29 mouse cellular contexts compared by ENCODE assay signal in genomic region chr5:121469566-121469965, GRCm38 (mm10). TPM values are rescaled to one million over a fixed set of nuclear protein-coding genes. Genes with fewer than 3 reads are reported as not detected.
DNase-seq lines count a peak whose midpoint lies in the region; ATAC-seq lines count a peak whose summit lies in the region.
"Had no signal": no experiment of that assay in that cellular context is flagged by ENCODE, and none has a peak within 500 bp of the region (broad histone marks: within the 10 kb centered on the region; RNA-seq: fewer than 3 reads in every experiment).

No protein-coding gene starts in this region.

- peak overlapping the region; percentile 58; the same call in 1 of the 2 replicates for H3K27ac ChIP-seq in liver, embryonic 13.5 days
- no peak overlapping the region for H3K27ac ChIP-seq in liver, embryonic 11.5 days (ENCODE audit: low read depth, low read length)
- no peak overlapping the region; the same call in 1 of the 2 replicates for H3K27ac ChIP-seq in heart, embryonic 11.5 days (ENCODE audit: low read depth, low read length)
- H3K27ac ChIP-seq: forebrain, embryonic 13.5 days; heart, embryonic 10.5 days; limb, embryonic 15.5 days had no signal

- H3K4me2 ChIP-seq in liver, embryonic 13.5 days: no peak overlapping the region
- no peak overlapping the region for H3K4me2 ChIP-seq in liver, embryonic 11.5 days
- no peak overlapping the region for H3K4me2 ChIP-seq in heart, embryonic 11.5 days
- H3K4me2 ChIP-seq: forebrain, embryonic 13.5 days; limb, embryonic 15.5 days had no signal

- no peak for ATAC-seq in liver, embryonic 13.5 days (ENCODE audit: low read depth)
- no peak for ATAC-seq in liver, embryonic 11.5 days (replicated peaks; ENCODE audit: low FRiP score)
- ATAC-seq in megakaryocyte, adult 5-6 weeks (ENCODE audit: poor library complexity, severe bottlenecking): no peak
- no peak for ATAC-seq in heart, embryonic 11.5 days (replicated peaks; ENCODE audit: insufficient number of reproducible peaks, low FRiP score, low TSS enrichment)
- ATAC-seq in activated CD4-positive, CD25-positive, alpha-beta regulatory T cell, adult 4 months: no peak
- ATAC-seq: CD4-positive, CD25-positive, alpha-beta regulatory T cell, adult 4 months; forebrain, embryonic 13.5 days; hindbrain, embryonic 16.5 days; Patski had no signal

- 39% methylated on average over 3 of the region's 3 CpGs for WGBS in liver, embryonic 13.5 days (ENCODE audit: insufficient replicate concordance)
- 30% methylated on average over 3 of the region's 3 CpGs for WGBS in liver, embryonic 11.5 days
- 19% methylated on average over 3 of the region's 3 CpGs for WGBS in heart, embryonic 11.5 days (ENCODE audit: insufficient replicate concordance)

- no peaks in the 10 kb centered on the region for H3K36me3 ChIP-seq in liver, embryonic 13.5 days
- no peaks in the 10 kb centered on the region for H3K36me3 ChIP-seq in liver, embryonic 11.5 days (ENCODE audit: control insufficient read depth, insufficient read depth, low read length)
- no peaks in the 10 kb centered on the region for H3K36me3 ChIP-seq in megakaryocyte, embryonic 14.5 days (replicated peaks; ENCODE audit: low read length)
- H3K36me3 ChIP-seq in heart, embryonic 11.5 days (ENCODE audit: control insufficient read depth, insufficient read depth, low read length): no peaks in the 10 kb centered on the region
- H3K36me3 ChIP-seq: heart, embryonic 10.5 days; limb, embryonic 15.5 days had no signal

- peaks cover 45% of the 10 kb centered on the region for H3K4me1 ChIP-seq in liver, embryonic 13.5 days (replicated peaks)
- H3K4me1 ChIP-seq in liver, embryonic 11.5 days (replicated peaks; ENCODE audit: control insufficient read depth, insufficient read depth, low read length): peaks cover 6% of the 10 kb centered on the region; the same call in 1 of the 2 replicates
- peaks cover 31% of the 10 kb centered on the region for H3K4me1 ChIP-seq in megakaryocyte, embryonic 14.5 days
- H3K4me1 ChIP-seq in heart, embryonic 11.5 days (ENCODE audit: control insufficient read depth, insufficient read depth, low read length): no peaks in the 10 kb centered on the region
- H3K4me1 ChIP-seq: forebrain, embryonic 13.5 days; limb, embryonic 15.5 days had no signal

- H3K4me3 ChIP-seq in liver, embryonic 13.5 days (replicated peaks): no peak overlapping the region
- no peak overlapping the region for H3K4me3 ChIP-seq in liver, embryonic 11.5 days (ENCODE audit: low read depth, low read length)
- peak overlapping the region; percentile 40 for H3K4me3 ChIP-seq in megakaryocyte, embryonic 14.5 days (replicated peaks)
- no peak overlapping the region for H3K4me3 ChIP-seq in heart, embryonic 11.5 days (ENCODE audit: low read depth, low read length)
- H3K4me3 ChIP-seq: forebrain, embryonic 13.5 days; heart, embryonic 10.5 days; limb, embryonic 15.5 days had no signal

- H3K27me3 ChIP-seq in liver, embryonic 13.5 days: no peaks in the 10 kb centered on the region
- H3K27me3 ChIP-seq in liver, embryonic 11.5 days (replicated peaks; ENCODE audit: control insufficient read depth, insufficient read depth, low read length): no peaks in the 10 kb centered on the region
- peaks cover 2% of the 10 kb centered on the region for H3K27me3 ChIP-seq in megakaryocyte, embryonic 14.5 days (replicated peaks)
- H3K27me3 ChIP-seq in heart, embryonic 11.5 days (ENCODE audit: control insufficient read depth, insufficient read depth, low read length): no peaks in the 10 kb centered on the region
- H3K27me3 ChIP-seq: forebrain, embryonic 13.5 days; limb, embryonic 15.5 days; Patski had no signal

- no peak for DNase-seq in liver, embryonic 13.5 days
- no peak for DNase-seq in liver, embryonic 11.5 days (ENCODE audit: low spot score)
- DNase-seq in lung, postnatal 25 days (ENCODE audit: low spot score): peak; percentile 33
- DNase-seq in gastrocnemius, adult 8-10 months (ENCODE audit: low spot score in 2 of 2): no peak
- DNase-seq: adrenal gland, postnatal 14 days; cerebellum, adult 8-10 months; cerebellum, postnatal 36 days; kidney, adult 18-20 months; kidney, postnatal 10 days; left cerebral cortex, postnatal 4 days; midbrain, embryonic 14.5 days; thymus, postnatal 25 days had no signal

- H3K9ac ChIP-seq in liver, embryonic 13.5 days: no peak overlapping the region
- H3K9ac ChIP-seq in liver, embryonic 11.5 days (ENCODE audit: low read depth, low read length): no peak overlapping the region
- no peak overlapping the region for H3K9ac ChIP-seq in heart, embryonic 11.5 days (ENCODE audit: low read depth, low read length)
- H3K9ac ChIP-seq: forebrain, embryonic 13.5 days; limb, embryonic 15.5 days had no signal

- H3K9me3 ChIP-seq in liver, embryonic 13.5 days (replicated peaks): no peaks in the 10 kb centered on the region
- no peaks in the 10 kb centered on the region for H3K9me3 ChIP-seq in liver, embryonic 11.5 days (ENCODE audit: control insufficient read depth, low read length)
- H3K9me3 ChIP-seq in megakaryocyte, embryonic 14.5 days: no peaks in the 10 kb centered on the region
- no peaks in the 10 kb centered on the region for H3K9me3 ChIP-seq in heart, embryonic 11.5 days (replicated peaks; ENCODE audit: control insufficient read depth, low read length)
- H3K9me3 ChIP-seq: forebrain, embryonic 13.5 days; heart, embryonic 10.5 days; limb, embryonic 15.5 days had no signal

RNA-seq across cellular contexts. Expression of gene Erp29, which starts 17.3 kb away (rescaled TPM):
- polyA plus RNA-seq in liver, embryonic 13.5 days (2015; fragmentation: Nextera tagmentation; extraction: Ambion mirVana): 99.8 and 102 TPM in 2 replicates
- polyA plus RNA-seq in liver, embryonic 11.5 days (2014; fragmentation: Nextera tagmentation; extraction: Ambion mirVana): 168 and 175 TPM in 2 replicates
- polyA plus RNA-seq in megakaryocyte, embryonic 14.5 days (2012; ENCODE audit: insufficient read depth, low replicate concordance): 132 and 257 TPM in 2 replicates
- 266 and 273 TPM in 2 replicates for total RNA-seq in megakaryocyte, adult 5-6 weeks (2015)
- total RNA-seq in megakaryocyte, adult 5-6 weeks (2017): 936 and 1,238 TPM in 2 replicates
- polyA plus RNA-seq in heart, embryonic 11.5 days (2014; fragmentation: Nextera tagmentation; extraction: Ambion mirVana): 137 and 153 TPM in 2 replicates
- total RNA-seq in gastrocnemius, adult 8-10 months (2022): 10 to 100 TPM; 30.5 to 34.9 (median 31.1) TPM
- 10 to 100 TPM; 58.4 to 80.5 TPM for polyA plus RNA-seq in activated CD4-positive, CD25-positive, alpha-beta regulatory T cell, adult 4 months (2017; shearing (Covaris generic))

RNA-seq across cellular contexts. Expression of gene Tmem116, which starts 17.9 kb away (rescaled TPM):
- polyA plus RNA-seq in liver, embryonic 13.5 days (2015; fragmentation: Nextera tagmentation; extraction: Ambion mirVana): 0.83 and 1.3 TPM in 2 replicates
- polyA plus RNA-seq in liver, embryonic 11.5 days (2014; fragmentation: Nextera tagmentation; extraction: Ambion mirVana): 1.1 and 2.6 TPM in 2 replicates
- polyA plus RNA-seq in megakaryocyte, embryonic 14.5 days (2012; ENCODE audit: insufficient read depth, low replicate concordance): 0.93 TPM in 1 of 2 replicates, not detected in the other
- total RNA-seq in megakaryocyte, adult 5-6 weeks (2015): not detected in 2 replicates
- total RNA-seq in megakaryocyte, adult 5-6 weeks (2017): not detected in 2 replicates
- 3.5 and 4.0 TPM in 2 replicates for polyA plus RNA-seq in heart, embryonic 11.5 days (2014; fragmentation: Nextera tagmentation; extraction: Ambion mirVana)
- total RNA-seq in gastrocnemius, adult 8-10 months (2022): 1 to 10 TPM; 6.3 to 9.3 (median 8.5) TPM
- polyA plus RNA-seq in activated CD4-positive, CD25-positive, alpha-beta regulatory T cell, adult 4 months (2017; shearing (Covaris generic)): 1 to 10 TPM in 1 of 2 experiments, under 1 TPM in 1; 0.71 to 1.2 TPM

RNA-seq across cellular contexts. Expression of gene Adam1b, which starts 33.7 kb away (rescaled TPM):
- not detected in 2 replicates for polyA plus RNA-seq in liver, embryonic 13.5 days (2015; fragmentation: Nextera tagmentation; extraction: Ambion mirVana)
- polyA plus RNA-seq in liver, embryonic 11.5 days (2014; fragmentation: Nextera tagmentation; extraction: Ambion mirVana): not detected in 2 replicates
- polyA plus RNA-seq in megakaryocyte, embryonic 14.5 days (2012; ENCODE audit: insufficient read depth, low replicate concordance): 0.07 TPM in 1 of 2 replicates, not detected in the other
- not detected in 2 replicates for total RNA-seq in megakaryocyte, adult 5-6 weeks (2015)
- 0.24 TPM in 1 of 2 replicates, not detected in the other for total RNA-seq in megakaryocyte, adult 5-6 weeks (2017)
- polyA plus RNA-seq in heart, embryonic 11.5 days (2014; fragmentation: Nextera tagmentation; extraction: Ambion mirVana): 0.29 and 0.45 TPM in 2 replicates
- total RNA-seq in gastrocnemius, adult 8-10 months (2022): not detected
- not detected for polyA plus RNA-seq in activated CD4-positive, CD25-positive, alpha-beta regulatory T cell, adult 4 months (2017; shearing (Covaris generic))
- total RNA-seq: adrenal gland, postnatal 14 days; gastrocnemius, adult 18-20 months; hematopoietic stem cell, adult 5-6 weeks; left cerebral cortex, adult 8-10 months; left cerebral cortex, postnatal 4 days had no signal
- polyA plus RNA-seq: brain, embryonic 14.5 days; CD4-positive, CD25-positive, alpha-beta regulatory T cell, adult 4 months; embryonic facial prominence, embryonic 14.5 days; forebrain, embryonic 13.5 days; hindbrain, embryonic 16.5 days; neural tube, embryonic 11.5 days; small intestine, adult 2 months had no signal
